Mouse (Mus musculus) erythroblast, embryonic 14.5 days (primary cell): ENCODE measurements around the gene Atxn2l. TPM values are rescaled to one million over a fixed set of nuclear protein-coding genes. Genes with fewer than 3 reads are reported as not detected.

Experiments
- H3K27me3 ChIP-seq: 2 replicates; pipeline ENCODE4 v1.6.1; 2012; ENCODE audit warnings: inconsistent platforms; ENCODE audit not compliant: control insufficient read depth
- H3K36me3 ChIP-seq: 2 replicates; pipeline ENCODE4 v1.6.1; 2012; ENCODE audit warnings: mild to moderate bottlenecking, inconsistent platforms; ENCODE audit not compliant: control insufficient read depth
- H3K4me1 ChIP-seq: 2 replicates; pipeline ENCODE4 v1.6.1; 2012; ENCODE audit warnings: inconsistent platforms; ENCODE audit not compliant: control insufficient read depth
- H3K4me3 ChIP-seq: replicated peaks from 2 replicates; pipeline ENCODE3; 2012; ENCODE audit warnings: moderate library complexity, mild to moderate bottlenecking, inconsistent platforms
- H3K9me3 ChIP-seq: 2 replicates; pipeline ENCODE4 v1.6.1; 2012; ENCODE audit warnings: low read length, inconsistent platforms, mixed read lengths; ENCODE audit not compliant: control insufficient read depth
- GATA1 ChIP-seq: IDR thresholded peaks from 2 replicates; pipeline ENCODE4 v1.6.1; 2012; ENCODE audit warnings: low read length, inconsistent platforms, mixed read lengths
- TAL1 ChIP-seq: IDR thresholded peaks from 3 replicates; pipeline ENCODE4 v1.6.1; 2012; ENCODE audit warnings: low read length, inconsistent platforms, mixed read lengths
- polyA plus RNA-seq: library from polyadenylated mRNA; stranded (reverse); fragments of >175 nt; gene quantifications from 2 replicates; pipeline ENCODE4 v1.2.3, GENCODE M21; 2012

Gene Atxn2l
- polyA plus RNA-seq, 1 experiment = 56.8 TPM

DNA sequence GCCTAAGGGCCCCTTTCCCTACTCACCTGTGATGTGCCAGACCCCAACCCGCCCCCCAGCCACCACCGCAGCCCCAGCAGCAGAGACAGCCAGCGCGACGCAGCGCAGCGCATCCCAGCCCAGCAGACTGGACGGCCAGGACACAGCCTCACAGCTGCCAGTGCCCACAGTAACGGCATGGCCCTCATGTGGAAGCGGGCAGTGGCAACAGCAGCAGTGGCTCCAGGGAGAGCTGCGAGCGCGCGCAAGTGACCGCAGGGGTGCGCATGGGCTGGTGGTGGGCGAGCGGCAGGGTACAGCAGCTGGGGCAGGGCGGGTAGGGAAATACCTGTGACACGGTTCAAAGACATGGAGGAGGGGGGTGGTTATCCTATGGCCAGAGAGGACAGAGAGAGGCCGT is 57.0 kb downstream of the Atxn2l start:
- no peaks in the 10 kb centered on the region for H3K9me3 ChIP-seq
- peaks cover 26% of the 10 kb centered on the region for H3K36me3 ChIP-seq
- H3K27me3 ChIP-seq = no peaks in the 10 kb centered on the region
- TF ChIP-seq TAL1 (no peak), GATA1 (no peak)
- no peak overlapping the region for H3K4me3 ChIP-seq
- no peaks in the 10 kb centered on the region for H3K4me1 ChIP-seq

DNA sequence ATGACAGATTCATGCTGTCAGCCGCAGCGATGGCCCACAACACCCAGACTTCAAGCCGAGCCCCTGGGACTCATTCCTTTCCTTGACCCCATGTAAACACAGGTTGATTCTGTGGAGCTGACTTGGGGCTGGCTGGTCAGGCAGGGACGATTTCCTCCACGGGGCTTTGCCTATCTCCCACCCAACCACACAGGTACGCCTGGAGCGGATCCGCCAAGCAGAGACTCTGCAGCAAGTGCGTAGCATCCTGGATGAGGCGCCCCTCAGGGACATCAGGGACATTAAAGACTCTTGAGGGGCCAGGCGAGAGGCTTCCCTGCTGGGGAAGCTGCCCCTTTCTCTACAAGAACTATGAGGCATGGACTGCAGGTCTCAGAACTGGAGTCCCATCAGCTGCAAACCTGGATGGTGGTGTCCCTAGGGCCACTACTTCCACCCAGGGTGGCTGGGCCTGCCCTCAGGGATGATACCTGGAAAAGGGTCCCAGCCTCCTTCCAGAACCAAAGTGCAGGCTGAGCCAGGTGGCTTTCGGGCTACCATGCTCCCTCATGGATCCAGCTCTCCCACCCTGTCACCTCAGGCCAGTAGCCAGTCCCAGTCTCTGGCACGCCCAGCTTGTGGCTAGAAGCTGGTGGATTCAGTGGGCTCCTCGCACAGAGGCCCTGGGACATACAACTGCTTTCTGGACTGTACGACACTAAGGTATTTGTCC is 58.0 kb downstream of the Atxn2l start:
- H3K4me1 ChIP-seq = no peaks in the 10 kb centered on the region
- H3K4me3 ChIP-seq = no peak overlapping the region
- no peaks in the 10 kb centered on the region for H3K9me3 ChIP-seq
- no peaks in the 10 kb centered on the region for H3K27me3 ChIP-seq
- H3K36me3 ChIP-seq = peaks cover 26% of the 10 kb centered on the region
- TF ChIP-seq TAL1 = no peak
- no peak for TF ChIP-seq GATA1

DNA sequence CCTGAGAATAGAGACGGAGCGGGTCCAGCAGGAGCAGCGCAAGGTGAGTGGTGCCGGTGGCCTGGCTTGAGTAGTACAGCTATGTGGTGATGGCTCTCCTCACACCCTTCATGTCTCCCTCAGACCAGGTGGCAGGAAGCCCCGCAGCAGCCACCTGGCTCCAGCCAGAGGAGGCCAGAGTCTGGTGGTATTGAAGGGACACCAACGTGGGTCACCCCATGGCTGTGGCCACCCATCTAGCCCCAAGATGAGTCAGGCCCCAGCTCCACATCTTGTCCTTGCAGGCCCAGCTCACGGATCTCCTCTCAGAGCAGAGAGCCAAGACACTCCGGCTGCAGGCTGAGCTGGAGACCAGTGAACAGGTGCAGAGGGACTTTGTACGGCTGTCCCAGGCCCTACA is 58.7 kb downstream of the Atxn2l start:
- TF ChIP-seq TAL1 (no peak), GATA1 (no peak)
- Histone ChIP-seq H3K9me3 (no peaks in the 10 kb centered on the region), H3K4me3 (no peak overlapping the region), H3K27me3 (no peaks in the 10 kb centered on the region), H3K36me3 (peaks cover 26% of the 10 kb centered on the region), H3K4me1 (no peaks in the 10 kb centered on the region)

- Histone ChIP-seq H3K36me3 (peaks cover 26% of the 10 kb centered on the region), H3K4me1 (no peaks in the 10 kb centered on the region), H3K9me3 (no peaks in the 10 kb centered on the region), H3K4me3 (no peak overlapping the region), H3K27me3 (no peaks in the 10 kb centered on the region)
- TF ChIP-seq TAL1 (no peak), GATA1 (no peak)
Measured at GRCm38 (mm10) chr7:126443997-126444396, 59.2 kb downstream of the Atxn2l start.

Other genes with a start within 250 kb of the Atxn2l start
- gene Sbk1, start 230.8 kb downstream of the Atxn2l start, polyA plus RNA-seq = 0.05 and 0.06 TPM in 2 replicates
- 0.31 and 0.60 TPM in 2 replicates for gene Lat, start 133.9 kb downstream of the Atxn2l start, polyA plus RNA-seq
- gene Spns1, start 126.0 kb downstream of the Atxn2l start, polyA plus RNA-seq = 3.3 and 5.1 TPM in 2 replicates
- 0.17 and 0.39 TPM in 2 replicates for gene Nfatc2ip, start 106.7 kb downstream of the Atxn2l start, polyA plus RNA-seq
- not detected in 2 replicates for gene Cd19, start 88.5 kb downstream of the Atxn2l start, polyA plus RNA-seq
- gene Rabep2, start 74.7 kb downstream of the Atxn2l start, polyA plus RNA-seq = 0.67 and 0.68 TPM in 2 replicates
- not detected in 2 replicates for gene Atp2a1, start 40.3 kb downstream of the Atxn2l start, polyA plus RNA-seq
- gene Sh2b1, start 28.0 kb downstream of the Atxn2l start, polyA plus RNA-seq = 2.3 and 2.6 TPM in 2 replicates
- 1.8 and 3.9 TPM in 2 replicates for gene Tufm, start 16.1 kb downstream of the Atxn2l start, polyA plus RNA-seq
- 5.1 and 6.2 TPM in 2 replicates for gene Eif3c, start 63.0 kb upstream of the Atxn2l start, polyA plus RNA-seq
- gene Apobr, start 81.5 kb upstream of the Atxn2l start, polyA plus RNA-seq = 0.07 and 0.16 TPM in 2 replicates
- gene Cln3, start 82.4 kb upstream of the Atxn2l start, polyA plus RNA-seq = 0.14 and 0.22 TPM in 2 replicates
- not detected in 2 replicates for gene Il27, start 91.5 kb upstream of the Atxn2l start, polyA plus RNA-seq
- 0.27 and 0.35 TPM in 2 replicates for gene Nupr1, start 127.4 kb upstream of the Atxn2l start, polyA plus RNA-seq
- gene Sgf29, start 145.9 kb upstream of the Atxn2l start, polyA plus RNA-seq = 4.0 and 6.3 TPM in 2 replicates
- not detected in 2 replicates for gene Sult1a1, start 173.0 kb upstream of the Atxn2l start, polyA plus RNA-seq
- 14.2 and 14.8 TPM in 2 replicates for gene Bola2, start 192.0 kb upstream of the Atxn2l start, polyA plus RNA-seq
- 0.21 and 0.33 TPM in 2 replicates for gene Slx1b, start 192.3 kb upstream of the Atxn2l start, polyA plus RNA-seq
- gene Coro1a, start 204.3 kb upstream of the Atxn2l start, polyA plus RNA-seq = 1.5 and 2.4 TPM in 2 replicates